Mouse (Mus musculus): ENCODE data around the gene Mid1ip1. TPM values are rescaled to one million over a fixed set of nuclear protein-coding genes. Genes with fewer than 3 reads are reported as not detected.

Gene Mid1ip1
- total RNA-seq, 1 experiment from 2014 or later = 41.5 TPM

Other genes starting within 250 kb of the Mid1ip1 start
- 0.19 TPM in 1 of 2 replicates, not detected in the other for gene Tspan7, start 229.9 kb upstream of the Mid1ip1 start, total RNA-seq (2017)